Mouse (Mus musculus): Measurements from ENCODE around the gene Psmb1.

DNA sequence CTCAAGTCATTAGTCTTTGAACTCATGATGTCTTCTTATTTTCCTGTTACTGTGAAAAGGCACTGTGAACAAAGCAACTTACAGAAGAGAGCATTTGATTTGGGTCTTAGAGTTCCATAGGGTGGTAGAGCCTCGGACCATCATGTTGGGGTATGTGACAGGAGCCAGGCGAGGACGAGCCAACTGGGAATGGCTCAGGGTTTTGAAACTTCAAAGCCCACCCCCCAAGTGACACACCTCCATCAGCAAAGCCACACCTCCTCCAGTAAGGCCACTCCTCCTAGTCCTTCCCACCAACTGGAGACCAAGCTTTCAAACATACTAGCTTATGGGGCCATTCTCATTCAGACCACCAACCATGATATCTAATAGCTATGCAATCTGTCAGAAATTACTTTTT is 67.5 kb downstream of the Psmb1 start:
- TF ChIP-seq POLR2A (IDR thresholded peaks at IDR 0.05; ENCODE audit: borderline replicate concordance, extremely low read depth, low read depth, low read length) (no peak), CTCF (IDR thresholded peaks at IDR 0.05; ENCODE audit: insufficient read depth, low read length) (no peak)

Measured in lung, adult 2 months (tissue).